Mouse (Mus musculus) limb, embryonic 11.5 days (tissue): ENCODE data around the gene Trim45. TPM values are rescaled to one million over a fixed set of nuclear protein-coding genes. Genes with fewer than 3 reads are reported as not detected.

Source experiments
- ATAC-seq: fragments of 200-750 bp; cut with Nextera tagmentation; 2 replicates; pipeline ENCODE4 v1.8.0; 2017; ENCODE audit warnings: low read depth; ENCODE audit not compliant: insufficient number of reproducible peaks, low FRiP score, low TSS enrichment
- DNase-seq: peaks from one replicate; pipeline ENCODE4 v3.0.0-alpha.2; 2015; ENCODE audit warnings: low spot score
- H3K27ac ChIP-seq: fragments of 300-500 bp; sonication (generic); replicated peaks from 2 replicates; pipeline ENCODE4 v1.5.1; 2014; ENCODE audit warnings: low read depth, mild to moderate bottlenecking, low read length
- H3K27me3 ChIP-seq: fragments of 300-500 bp; sonication (generic); 2 replicates; pipeline ENCODE4 v1.6.1; 2014; ENCODE audit warnings: mild to moderate bottlenecking, low read length, mixed read lengths; ENCODE audit not compliant: control insufficient read depth, insufficient read depth
- H3K36me3 ChIP-seq: fragments of 300-500 bp; sonication (generic); 2 replicates; pipeline ENCODE4 v1.6.1; 2014; ENCODE audit warnings: mild to moderate bottlenecking, low read length, moderate library complexity, mixed read lengths; ENCODE audit not compliant: control insufficient read depth, insufficient read depth
- H3K4me1 ChIP-seq: fragments of 300-500 bp; sonication (generic); 2 replicates; pipeline ENCODE4 v1.6.1; 2014; ENCODE audit warnings: low read length, mixed read lengths; ENCODE audit not compliant: control insufficient read depth, insufficient read depth
- H3K4me2 ChIP-seq: fragments of 300-500 bp; sonication (generic); 2 replicates; pipeline ENCODE4 v1.6.1; 2014; ENCODE audit warnings: low read depth, mild to moderate bottlenecking, moderate library complexity; ENCODE audit not compliant: severe bottlenecking
- H3K4me3 ChIP-seq: fragments of 300-500 bp; sonication (generic); 2 replicates; pipeline ENCODE4 v1.5.1; 2014; ENCODE audit warnings: low read depth, low read length
- H3K9ac ChIP-seq: fragments of 300-500 bp; sonication (generic); 2 replicates; pipeline ENCODE4 v1.6.1; 2014; ENCODE audit warnings: mild to moderate bottlenecking, low read length
- H3K9me3 ChIP-seq: fragments of 300-500 bp; sonication (generic); 2 replicates; pipeline ENCODE4 v1.6.1; 2016; ENCODE audit warnings: low read length; ENCODE audit not compliant: control insufficient read depth
- WGBS: fragments of 180-500 bp; shearing (Covaris S2); extraction: QIAGEN DNeasy Blood & Tissue Kit; methylation state at CpG from one replicate; pipeline ENCODE4 v1.1.7; 2014; 5-methylcytosine and 5-hydroxymethylcytosine counted together
- polyA plus RNA-seq: library from polyadenylated mRNA; unstranded; fragments of >200 nt; fragmentation: Nextera tagmentation; extraction: Ambion mirVana; gene quantifications from 2 replicates; pipeline ENCODE4 v1.2.1, GENCODE M21; 2014

The Trim45 gene
- 3.2 and 7.6 TPM in 2 replicates for polyA plus RNA-seq

GRCm38 (mm10) chr3:100921825-100922505 is at the start of gene Trim45:
Gene Trim45 (plus strand): TSS chr3:100922202.
- 1% methylated on average over 39 of the region's 39 CpGs for WGBS
- H3K27ac ChIP-seq, result peak within 1 kb of the TSS; percentile 51
- H3K36me3 ChIP-seq, result no peaks in the 10 kb centered on the region
- ATAC-seq (peak; percentile 99), DNase-seq (peak; percentile 97)
- peak within 1 kb of the TSS; percentile 46 for H3K4me3 ChIP-seq
- H3K4me1 ChIP-seq, result peaks cover 8% of the 10 kb centered on the region; the same call in 1 of the 2 replicates
- H3K4me2 ChIP-seq, result peak within 1 kb of the TSS; percentile 68
- H3K27me3 ChIP-seq, result no peaks in the 10 kb centered on the region
- peak within 1 kb of the TSS; percentile 72 for H3K9ac ChIP-seq
- no peaks in the 10 kb centered on the region for H3K9me3 ChIP-seq

- ATAC-seq, result no peak
- Histone ChIP-seq H3K4me3 (no peak overlapping the region), H3K27me3 (no peaks in the 10 kb centered on the region), H3K27ac (no peak overlapping the region), H3K9ac (no peak overlapping the region), H3K9me3 (no peaks in the 10 kb centered on the region), H3K4me1 (no peaks in the 10 kb centered on the region), H3K4me2 (no peak overlapping the region), H3K36me3 (no peaks in the 10 kb centered on the region)
- no peak for DNase-seq
- 88% methylated on average over 4 of the region's 4 CpGs for WGBS
Observed at GRCm38 (mm10) chr3:100877057-100877456, 44.9 kb upstream of the Trim45 start.

- Histone ChIP-seq H3K36me3 (no peaks in the 10 kb centered on the region), H3K9me3 (no peaks in the 10 kb centered on the region), H3K27me3 (no peaks in the 10 kb centered on the region), H3K27ac (no peak overlapping the region), H3K9ac (no peak overlapping the region), H3K4me2 (no peak overlapping the region), H3K4me1 (no peaks in the 10 kb centered on the region), H3K4me3 (no peak overlapping the region)
- no peak for DNase-seq
- no peak for ATAC-seq
- WGBS, result 74% methylated on average over 6 of the region's 6 CpGs
Observed at GRCm38 (mm10) chr3:100881403-100881802, 40.6 kb upstream of the Trim45 start.

DNA sequence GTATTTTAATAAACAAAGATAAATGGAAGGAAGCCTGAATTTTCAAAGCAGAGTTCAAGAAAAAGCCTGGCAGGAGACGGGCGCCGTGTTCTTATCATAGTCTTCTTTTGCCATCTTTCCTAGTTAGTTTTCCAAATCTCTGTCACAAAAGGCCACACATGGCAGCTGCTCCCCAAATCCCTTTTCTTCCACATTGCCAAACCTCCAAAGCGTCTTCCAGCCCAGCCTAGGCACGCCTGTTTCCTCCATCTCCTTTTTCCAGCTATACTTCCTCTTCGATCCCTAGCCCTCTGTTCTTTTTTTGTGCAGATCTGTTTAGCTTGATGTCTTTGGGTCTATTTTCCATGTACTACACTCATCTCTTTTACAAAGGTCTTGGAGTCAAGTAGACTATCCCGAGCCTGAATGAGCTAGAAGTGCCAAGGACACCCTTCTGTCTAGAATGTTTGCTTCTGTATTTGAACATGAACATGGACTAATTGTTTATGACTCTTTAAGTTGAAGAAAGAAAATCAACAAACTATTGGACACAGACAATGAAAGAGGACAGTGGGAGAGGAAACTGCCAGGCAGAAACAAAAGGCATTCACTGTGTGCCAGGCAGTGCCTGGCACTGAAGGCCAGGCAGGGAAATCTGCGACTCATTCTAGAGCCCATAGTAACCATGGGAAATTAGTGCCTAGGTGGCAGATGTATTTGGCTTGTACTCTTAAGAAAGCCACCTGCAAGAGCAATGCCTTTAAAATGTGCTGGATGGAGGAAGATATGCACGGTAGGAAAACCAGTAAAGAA is 40.0 kb upstream of the Trim45 start:
- Histone ChIP-seq H3K9ac (no peak overlapping the region), H3K4me2 (no peak overlapping the region), H3K4me3 (no peak overlapping the region), H3K27ac (no peak overlapping the region), H3K4me1 (no peaks in the 10 kb centered on the region), H3K27me3 (no peaks in the 10 kb centered on the region), H3K36me3 (no peaks in the 10 kb centered on the region), H3K9me3 (no peaks in the 10 kb centered on the region)
- 91% methylated on average over 9 of the region's 9 CpGs for WGBS
- DNase-seq (no peak), ATAC-seq (no peak)

DNA sequence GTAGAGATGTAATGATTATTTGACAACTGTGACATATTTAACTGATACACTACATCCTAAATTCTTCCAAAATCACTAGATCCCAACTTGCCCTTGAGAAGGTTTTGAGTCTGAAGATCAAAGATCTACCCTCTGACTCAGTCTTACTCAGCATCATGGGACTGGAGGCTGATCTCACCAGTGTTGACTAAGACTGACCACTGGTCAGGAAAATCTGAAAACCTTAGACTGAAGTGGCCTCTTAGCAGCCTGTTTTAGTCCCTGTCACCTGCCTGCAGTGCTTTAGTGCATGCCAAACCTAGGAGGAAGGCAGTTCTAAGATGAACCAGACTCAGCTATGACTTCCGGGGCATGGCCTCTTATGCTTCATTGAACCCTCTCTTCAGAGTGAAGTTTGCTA is 32.8 kb upstream of the Trim45 start:
- Histone ChIP-seq H3K36me3 (no peaks in the 10 kb centered on the region), H3K9me3 (no peaks in the 10 kb centered on the region), H3K27ac (no peak overlapping the region), H3K9ac (no peak overlapping the region), H3K4me1 (0 out of 2 replicates have a peak, but pooled peaks cover 2% of the 10 kb centered on the region), H3K4me2 (no peak overlapping the region), H3K4me3 (no peak overlapping the region), H3K27me3 (no peaks in the 10 kb centered on the region)
- WGBS, result 93% methylated on average over 1 of the region's 1 CpGs
- DNase-seq, result no peak
- no peak for ATAC-seq

GRCm38 (mm10) chr3:100890406-100890805 is 31.6 kb upstream of the Trim45 start:
- H3K36me3 ChIP-seq, result no peaks in the 10 kb centered on the region
- no peaks in the 10 kb centered on the region for H3K27me3 ChIP-seq
- 94% methylated on average over 3 of the region's 3 CpGs for WGBS
- H3K9me3 ChIP-seq, result no peaks in the 10 kb centered on the region
- DNase-seq, result no peak
- H3K4me3 ChIP-seq, result no peak overlapping the region
- 0 out of 2 replicates have a peak, but pooled peaks cover 2% of the 10 kb centered on the region for H3K4me1 ChIP-seq
- no peak overlapping the region for H3K4me2 ChIP-seq
- no peak for ATAC-seq
- no peak overlapping the region for H3K27ac ChIP-seq
- no peak overlapping the region for H3K9ac ChIP-seq

- Histone ChIP-seq H3K27me3 (no peaks in the 10 kb centered on the region), H3K4me3 (no peak overlapping the region), H3K9me3 (no peaks in the 10 kb centered on the region), H3K9ac (no peak overlapping the region), H3K4me2 (no peak overlapping the region), H3K27ac (no peak overlapping the region), H3K4me1 (0 out of 2 replicates have a peak, but pooled peaks cover 2% of the 10 kb centered on the region), H3K36me3 (no peaks in the 10 kb centered on the region)
- 63% methylated on average over 11 of the region's 11 CpGs for WGBS
- DNase-seq (no peak), ATAC-seq (no peak)
Observed at GRCm38 (mm10) chr3:100892383-100893335, 29.3 kb upstream of the Trim45 start.

- Histone ChIP-seq H3K4me2 (no peak overlapping the region), H3K27me3 (no peaks in the 10 kb centered on the region), H3K9me3 (no peaks in the 10 kb centered on the region), H3K4me1 (0 out of 2 replicates have a peak, but pooled peaks cover 2% of the 10 kb centered on the region), H3K9ac (no peak overlapping the region), H3K27ac (no peak overlapping the region), H3K36me3 (no peaks in the 10 kb centered on the region), H3K4me3 (no peak overlapping the region)
- WGBS, result 80% methylated on average over 6 of the region's 6 CpGs
- DNase-seq (no peak), ATAC-seq (no peak)
Observed at GRCm38 (mm10) chr3:100895500-100895899, 26.5 kb upstream of the Trim45 start.
